Mouse (Mus musculus) E14TG2a.4 (cell line): ENCODE results near the gene Bcar3.

Experiments used
- CTCF ChIP-seq: conservative IDR thresholded peaks from 2 replicates; pipeline ENCODE4 v1.5.1; 2014; ENCODE audit warnings: low read length
- NANOG ChIP-seq: IDR thresholded peaks from 2 replicates; pipeline ENCODE4 v1.6.1; 2014; ENCODE audit warnings: borderline replicate concordance, low read length, mixed read lengths
- POU5F1 ChIP-seq: IDR thresholded peaks from 2 replicates; pipeline ENCODE4 v1.6.1; 2014; ENCODE audit warnings: low read length, borderline replicate concordance

- no peak for TF ChIP-seq CTCF
- no peak for TF ChIP-seq NANOG
- TF ChIP-seq POU5F1: no peak
Measured at GRCm38 (mm10) chr3:122430780-122431497, 137.0 kb downstream of the Bcar3 start.
